Mouse (Mus musculus) neural tube, postnatal 0 days (tissue): ENCODE measurements around the gene Eps15l1. TPM values are rescaled to one million over a fixed set of nuclear protein-coding genes. Genes with fewer than 3 reads are reported as not detected.

Experiments used
- microRNA-seq: library from miRNA; unstranded; fragments of <30 nt; microRNA quantifications from one replicate; pipeline ENCODE4, GENCODE M21; 2016
- polyA plus RNA-seq: library from polyadenylated mRNA; unstranded; fragments of >200 nt; fragmentation: Nextera tagmentation; extraction: Ambion mirVana; gene quantifications from 2 replicates; pipeline ENCODE4 v1.2.1, GENCODE M21; 2015

The Eps15l1 gene
- 38.6 and 43.9 TPM in 2 replicates for polyA plus RNA-seq

DNA sequence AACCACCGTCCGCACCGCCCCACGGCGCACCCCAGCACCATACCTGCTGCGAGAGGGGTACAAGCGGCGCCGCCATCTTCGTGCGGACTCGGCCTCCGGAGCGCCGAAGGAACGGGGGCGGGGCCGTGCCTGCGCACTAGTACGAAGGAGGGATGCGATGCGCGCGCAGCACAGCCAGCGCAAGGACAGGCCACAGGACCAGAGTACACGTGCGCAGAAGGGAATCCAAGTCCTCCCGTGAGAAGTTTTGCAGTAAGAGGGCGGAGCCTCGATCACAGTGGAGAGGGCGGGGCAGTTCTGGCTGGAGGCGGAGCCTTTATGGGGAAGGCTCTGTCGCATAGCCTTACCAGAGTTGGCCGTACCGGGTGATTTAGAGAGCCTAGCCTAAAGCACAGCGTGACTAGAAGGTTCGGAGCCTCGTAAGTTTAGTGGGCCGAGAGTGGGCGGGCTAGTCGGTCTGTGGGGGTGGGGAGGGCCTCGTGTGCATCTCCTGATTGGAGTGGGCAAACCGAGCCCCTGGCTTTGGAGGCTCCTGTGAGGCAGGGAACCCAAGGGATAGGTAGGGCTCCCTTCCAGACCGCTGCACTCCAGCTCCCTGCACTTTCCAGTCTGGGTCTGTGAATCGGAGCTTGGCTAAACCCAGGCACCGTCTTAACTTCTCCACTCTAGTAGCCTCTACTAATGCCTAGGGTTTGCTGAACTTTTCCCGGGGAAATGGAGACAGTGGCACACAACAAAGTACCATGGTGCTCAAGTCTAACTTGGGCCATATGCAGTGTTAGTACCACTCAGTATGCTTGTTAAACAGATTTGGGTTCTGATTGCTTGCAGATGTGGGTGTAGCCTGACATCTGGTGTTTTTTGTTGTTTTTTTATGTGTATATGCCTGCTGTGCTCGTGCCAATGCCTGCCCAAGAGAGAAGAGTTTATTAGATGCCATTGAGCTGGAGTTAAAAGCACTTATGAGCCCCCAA, at the start of gene Eps15l1:
Gene Eps15l1 (minus strand): TSS at position 99 of the 974 bp plus-strand sequence.

GRCm38 (mm10) chr8:72443338-72443993, 22.2 kb upstream of the Eps15l1 start, which contains the start of the genes Calr3 and 1700030K09Rik:
Calr3 (minus strand) TSS chr8:72443870.
1700030K09Rik (plus strand) TSS chr8:72443880.

DNA sequence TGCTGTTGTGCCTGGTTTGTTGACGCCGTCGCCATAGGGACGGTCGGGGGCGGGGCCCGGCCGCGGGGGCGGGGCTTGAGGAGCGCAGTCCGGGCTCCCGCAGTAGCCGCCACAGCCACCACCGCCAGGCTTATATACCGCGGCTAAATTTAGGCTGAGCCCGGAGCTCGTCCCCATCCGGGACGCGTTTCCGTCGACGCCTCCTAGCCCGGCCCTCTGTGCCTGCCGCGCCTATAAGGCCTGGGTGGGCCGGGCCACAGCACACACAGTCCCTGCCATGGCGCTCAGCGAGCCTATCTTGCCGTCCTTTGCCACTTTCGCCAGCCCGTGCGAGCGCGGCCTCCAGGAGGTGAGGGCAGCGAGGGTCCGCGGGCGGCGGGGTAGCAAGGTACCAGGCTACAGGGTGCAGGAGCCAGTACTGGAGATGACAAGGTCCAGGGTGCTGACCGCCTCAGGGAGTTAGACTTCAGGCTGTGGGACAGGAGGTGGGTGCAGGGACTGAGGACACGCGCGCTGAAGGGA, 102.4 kb downstream of the Eps15l1 start, which contains the start of gene Klf2:
Gene Klf2 (plus strand): TSS at position 233 of the 522 bp plus-strand sequence.

GRCm38 (mm10) chr8:72305210-72305905, 115.9 kb downstream of the Eps15l1 start, which contains the start of gene Gm10282:
Gm10282 (minus strand) TSS chr8:72305260.

Small RNA genes within 50 kb of the gene (microRNA-seq; reads per million reads assigned to microRNA genes)
- 1.7 reads per million for gene Mir7068

Other genes with a start within 250 kb of the Eps15l1 start
- gene Hsh2d, start 231.8 kb downstream of the Eps15l1 start, polyA plus RNA-seq: not detected in 2 replicates
- not detected in 2 replicates for gene Cib3, start 208.6 kb downstream of the Eps15l1 start, polyA plus RNA-seq
- gene Gm11034, start 207.8 kb downstream of the Eps15l1 start, polyA plus RNA-seq: not detected in 2 replicates
- gene Fam32a, start 201.7 kb downstream of the Eps15l1 start, polyA plus RNA-seq: 62.6 and 65.6 TPM in 2 replicates
- 198 and 225 TPM in 2 replicates for gene Ap1m1, start 181.4 kb downstream of the Eps15l1 start, polyA plus RNA-seq
- gene Gm10282, start 116.2 kb downstream of the Eps15l1 start, polyA plus RNA-seq: 6.4 and 8.0 TPM in 2 replicates
- 12.0 and 15.9 TPM in 2 replicates for gene Klf2, start 102.4 kb downstream of the Eps15l1 start, polyA plus RNA-seq
- gene Calr3, start 22.4 kb upstream of the Eps15l1 start, polyA plus RNA-seq: 1.1 and 1.2 TPM in 2 replicates
- 11.4 and 12.8 TPM in 2 replicates for gene 1700030K09Rik, start 22.4 kb upstream of the Eps15l1 start, polyA plus RNA-seq
- gene Cherp, start 53.8 kb upstream of the Eps15l1 start, polyA plus RNA-seq: 32.1 and 35.1 TPM in 2 replicates
- 12.1 and 12.8 TPM in 2 replicates for gene Slc35e1, start 71.2 kb upstream of the Eps15l1 start, polyA plus RNA-seq
- gene Med26, start 126.8 kb upstream of the Eps15l1 start, polyA plus RNA-seq: 11.0 and 12.0 TPM in 2 replicates
- 118 and 136 TPM in 2 replicates for gene Smim7, start 149.6 kb upstream of the Eps15l1 start, polyA plus RNA-seq
- 47.0 and 51.7 TPM in 2 replicates for gene Tmem38a, start 150.6 kb upstream of the Eps15l1 start, polyA plus RNA-seq
- 4.9 and 5.5 TPM in 2 replicates for gene Nwd1, start 225.3 kb upstream of the Eps15l1 start, polyA plus RNA-seq